ENCODE assay signal across 10 mouse cellular contexts in genomic region chr16:10694414-10694851, GRCm38 (mm10).
DNase-seq lines count a peak whose midpoint lies in the region; ATAC-seq lines count a peak whose summit lies in the region.
"Had no signal": no experiment of that assay in that cellular context is flagged by ENCODE, and none has a peak within 500 bp of the region (broad histone marks: within the 10 kb centered on the region; RNA-seq: fewer than 3 reads in every experiment).

No protein-coding gene starts in this region.

- no peak overlapping the region for H3K4me2 ChIP-seq in midbrain, embryonic 14.5 days (ENCODE audit: low read length)
- no peak overlapping the region for H3K4me2 ChIP-seq in midbrain, embryonic 11.5 days
- no peak overlapping the region for H3K4me2 ChIP-seq in kidney, embryonic 15.5 days
- H3K4me2 ChIP-seq: embryonic facial prominence, embryonic 13.5 days; midbrain, embryonic 12.5 days had no signal

- WGBS in midbrain, embryonic 14.5 days, result 58% methylated on average over 11 of the region's 11 CpGs
- WGBS in midbrain, embryonic 11.5 days, result 70% methylated on average over 11 of the region's 11 CpGs
- 45% methylated on average over 11 of the region's 11 CpGs for WGBS in kidney, embryonic 15.5 days
- 72% methylated on average over 11 of the region's 11 CpGs for WGBS in forebrain, embryonic 10.5 days

- intact Hi-C loops in heart, postnatal 10 days (cut with DNase I), result no loop called here

- H3K27ac ChIP-seq in midbrain, embryonic 14.5 days (replicated peaks; ENCODE audit: low read depth, low read length), result no peak overlapping the region
- H3K27ac ChIP-seq in midbrain, embryonic 11.5 days (ENCODE audit: low read depth, low read length), result no peak overlapping the region
- H3K27ac ChIP-seq in kidney, embryonic 15.5 days, result peak overlapping the region; percentile 45
- no peak overlapping the region for H3K27ac ChIP-seq in forebrain, embryonic 10.5 days
- H3K27ac ChIP-seq: embryonic facial prominence, embryonic 13.5 days; midbrain, embryonic 12.5 days had no signal

- no peak overlapping the region for H3K9ac ChIP-seq in midbrain, embryonic 14.5 days (replicated peaks; ENCODE audit: low read length)
- H3K9ac ChIP-seq in midbrain, embryonic 11.5 days (ENCODE audit: low read length), result no peak overlapping the region
- H3K9ac ChIP-seq in kidney, embryonic 15.5 days, result no peak overlapping the region
- H3K9ac ChIP-seq: embryonic facial prominence, embryonic 13.5 days; midbrain, embryonic 12.5 days had no signal

- no peak for ATAC-seq in midbrain, embryonic 14.5 days (ENCODE audit: low FRiP score, low TSS enrichment)
- no peak for ATAC-seq in midbrain, embryonic 11.5 days (ENCODE audit: low FRiP score)
- ATAC-seq in kidney, embryonic 15.5 days (replicated peaks; ENCODE audit: low FRiP score), result no peak

- H3K4me3 ChIP-seq in midbrain, embryonic 14.5 days (replicated peaks; ENCODE audit: low read depth, low read length), result no peak overlapping the region
- no peak overlapping the region for H3K4me3 ChIP-seq in midbrain, embryonic 11.5 days (ENCODE audit: low read depth, low read length)
- no peak overlapping the region for H3K4me3 ChIP-seq in kidney, embryonic 15.5 days (replicated peaks)
- H3K4me3 ChIP-seq in forebrain, embryonic 10.5 days, result no peak overlapping the region
- H3K4me3 ChIP-seq: embryonic facial prominence, embryonic 13.5 days; midbrain, embryonic 12.5 days had no signal

- no peaks in the 10 kb centered on the region for H3K9me3 ChIP-seq in midbrain, embryonic 14.5 days (ENCODE audit: control insufficient read depth, low read length)
- no peaks in the 10 kb centered on the region for H3K9me3 ChIP-seq in midbrain, embryonic 11.5 days (ENCODE audit: control insufficient read depth, low read length)
- no peaks in the 10 kb centered on the region for H3K9me3 ChIP-seq in kidney, embryonic 15.5 days (replicated peaks)
- H3K9me3 ChIP-seq in forebrain, embryonic 10.5 days, result no peaks in the 10 kb centered on the region
- H3K9me3 ChIP-seq: embryonic facial prominence, embryonic 13.5 days; midbrain, embryonic 12.5 days had no signal

- H3K27me3 ChIP-seq in midbrain, embryonic 14.5 days (ENCODE audit: control insufficient read depth, insufficient read depth, low read length), result no peaks in the 10 kb centered on the region
- H3K27me3 ChIP-seq in midbrain, embryonic 11.5 days (ENCODE audit: control insufficient read depth, insufficient read depth, low read length), result no peaks in the 10 kb centered on the region
- H3K27me3 ChIP-seq in kidney, embryonic 15.5 days, result no peaks in the 10 kb centered on the region
- H3K27me3 ChIP-seq in forebrain, embryonic 10.5 days (ENCODE audit: poor library complexity, severe bottlenecking), result no peaks in the 10 kb centered on the region
- H3K27me3 ChIP-seq: embryonic facial prominence, embryonic 13.5 days; midbrain, embryonic 12.5 days had no signal

- H3K36me3 ChIP-seq in midbrain, embryonic 14.5 days (ENCODE audit: control insufficient read depth, insufficient read depth, low read length), result peaks cover 5% of the 10 kb centered on the region; the same call in 1 of the 2 replicates
- H3K36me3 ChIP-seq in midbrain, embryonic 11.5 days (ENCODE audit: control insufficient read depth, insufficient read depth, low read length), result no peaks in the 10 kb centered on the region
- no peaks in the 10 kb centered on the region for H3K36me3 ChIP-seq in kidney, embryonic 15.5 days
- no peaks in the 10 kb centered on the region for H3K36me3 ChIP-seq in forebrain, embryonic 10.5 days (replicated peaks)
- H3K36me3 ChIP-seq: embryonic facial prominence, embryonic 13.5 days; midbrain, embryonic 12.5 days had no signal

- peak; percentile 50 for DNase-seq in midbrain, embryonic 14.5 days
- no peak for DNase-seq in midbrain, embryonic 11.5 days (ENCODE audit: low spot score, missing footprints)
- DNase-seq in heart, postnatal 10 days, result peak; percentile 41 to 44
- DNase-seq in lung, postnatal 36 days, result peak; percentile 73
- no peak for DNase-seq in spleen, adult 12 weeks (ENCODE audit: low spot score)
- DNase-seq in spleen, postnatal 10 days (ENCODE audit: low spot score in 2 of 2), result no peak
- DNase-seq in forebrain, embryonic 10.5 days (ENCODE audit: extremely low spot score, low spot score), result no peak

- H3K4me1 ChIP-seq in midbrain, embryonic 14.5 days (ENCODE audit: control insufficient read depth, insufficient read depth, low read length), result no peaks in the 10 kb centered on the region
- H3K4me1 ChIP-seq in midbrain, embryonic 11.5 days (ENCODE audit: control insufficient read depth, insufficient read depth, low read length), result no peaks in the 10 kb centered on the region
- H3K4me1 ChIP-seq in kidney, embryonic 15.5 days, result peaks cover 26% of the 10 kb centered on the region
- peaks cover 12% of the 10 kb centered on the region for H3K4me1 ChIP-seq in forebrain, embryonic 10.5 days
- H3K4me1 ChIP-seq: midbrain, embryonic 12.5 days had no signal

Comparison
In these comparisons a context has a peak if more than half of its experiments do, and no peak if none do; other contexts are left out.
1. DNase-seq: peak in midbrain, embryonic 14.5 days (single experiment), heart, postnatal 10 days (2 of 2) and lung, postnatal 36 days (single experiment); none in midbrain, embryonic 11.5 days (single experiment), spleen, adult 12 weeks (single experiment), spleen, postnatal 10 days (0 of 2) and forebrain, embryonic 10.5 days (single experiment).